Mouse (Mus musculus): ENCODE data around the gene Gm960.

DNA sequence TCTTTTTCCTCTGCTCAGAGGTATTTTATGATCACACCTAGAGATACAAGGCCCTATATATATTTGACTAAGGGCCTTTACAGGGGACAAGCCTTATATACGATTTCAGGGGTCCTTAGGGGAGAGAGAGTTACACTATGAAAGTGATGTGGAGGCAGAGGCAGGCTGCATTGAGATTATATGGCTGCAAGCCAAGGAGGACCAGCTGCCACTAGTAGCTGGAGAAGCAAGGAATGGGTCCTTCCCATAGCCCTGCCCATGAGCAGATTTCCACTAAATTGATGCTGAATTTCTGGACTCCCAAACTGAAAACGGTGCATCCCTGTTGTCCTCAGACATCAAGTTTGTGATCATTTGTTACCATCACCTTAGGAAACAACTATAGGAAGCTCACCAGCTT lies 114.6 kb downstream of the Gm960 start:
- TF ChIP-seq EP300 (IDR thresholded peaks at IDR 0.05) (no peak), CTCF (IDR thresholded peaks at IDR 0.05) (no peak)

Data from lung, postnatal 0 days (tissue).